Mouse (Mus musculus): Measurements from ENCODE around the gene Inafm2.

The Inafm2 gene

GRCm38 (mm10) chr2:118776295-118776694 is 30.7 kb downstream of the Inafm2 start:
- ATAC-seq (ENCODE audit: insufficient number of reproducible peaks, low FRiP score, low TSS enrichment), result 0 out of 2 replicates have a peak, but pooled peaks have one; percentile 3

GRCm38 (mm10) chr2:118778418-118778817 is 32.9 kb downstream of the Inafm2 start:
- no peak for ATAC-seq (ENCODE audit: insufficient number of reproducible peaks, low FRiP score, low TSS enrichment)

GRCm38 (mm10) chr2:118779065-118779464 is 33.5 kb downstream of the Inafm2 start:
- ATAC-seq (ENCODE audit: insufficient number of reproducible peaks, low FRiP score, low TSS enrichment), result no peak

- ATAC-seq (ENCODE audit: insufficient number of reproducible peaks, low FRiP score, low TSS enrichment), result peak; percentile 81
These were observed 34.2 kb downstream of the Inafm2 start, which contains the start of gene Disp2 for GRCm38 (mm10) chr2:118779504-118780480. TSS of gene Disp2 (plus strand) at chr2:118779719.

GRCm38 (mm10) chr2:118781115-118781514 is 35.6 kb downstream of the Inafm2 start:
- ATAC-seq (ENCODE audit: insufficient number of reproducible peaks, low FRiP score, low TSS enrichment), result no peak

- no peak for ATAC-seq (ENCODE audit: insufficient number of reproducible peaks, low FRiP score, low TSS enrichment)
These were observed 36.7 kb downstream of the Inafm2 start for GRCm38 (mm10) chr2:118782303-118782702.

- ATAC-seq (ENCODE audit: insufficient number of reproducible peaks, low FRiP score, low TSS enrichment), result no peak
These were observed 37.5 kb downstream of the Inafm2 start for GRCm38 (mm10) chr2:118783093-118783492.

- ATAC-seq (ENCODE audit: insufficient number of reproducible peaks, low FRiP score, low TSS enrichment), result no peak
These were observed 38.1 kb downstream of the Inafm2 start for GRCm38 (mm10) chr2:118783663-118784062.

- no peak for ATAC-seq (ENCODE audit: insufficient number of reproducible peaks, low FRiP score, low TSS enrichment)
These were observed 41.0 kb downstream of the Inafm2 start for GRCm38 (mm10) chr2:118786525-118786924.

- ATAC-seq (ENCODE audit: insufficient number of reproducible peaks, low FRiP score, low TSS enrichment), result peak; percentile 57
These were observed 43.9 kb downstream of the Inafm2 start for GRCm38 (mm10) chr2:118789501-118789900.

- ATAC-seq (ENCODE audit: insufficient number of reproducible peaks, low FRiP score, low TSS enrichment), result no peak; the same call in none of the 2 replicates
These were observed 44.6 kb downstream of the Inafm2 start for GRCm38 (mm10) chr2:118790221-118790550.

GRCm38 (mm10) chr2:118790551-118791525 is 45.3 kb downstream of the Inafm2 start:
- ATAC-seq (ENCODE audit: insufficient number of reproducible peaks, low FRiP score, low TSS enrichment), result peak; percentile 65; the same call in 1 of the 2 replicates

GRCm38 (mm10) chr2:118791591-118792258 is 46.2 kb downstream of the Inafm2 start:
- ATAC-seq (ENCODE audit: insufficient number of reproducible peaks, low FRiP score, low TSS enrichment), result no peak

- no peak for ATAC-seq (ENCODE audit: insufficient number of reproducible peaks, low FRiP score, low TSS enrichment)
These were observed 46.7 kb downstream of the Inafm2 start for GRCm38 (mm10) chr2:118792259-118792613.

- no peak for ATAC-seq (ENCODE audit: insufficient number of reproducible peaks, low FRiP score, low TSS enrichment)
These were observed 48.1 kb downstream of the Inafm2 start for GRCm38 (mm10) chr2:118793636-118794035.

Measured in cerebellum, adult (tissue).